Mouse (Mus musculus): ENCODE data around the gene Aven. TPM values are rescaled to one million over a fixed set of nuclear protein-coding genes. Genes with fewer than 3 reads are reported as not detected.
A peak's percentile ranks its signal among the peaks of the same experiment; 100 is the strongest.

Gene Aven
- polyA plus RNA-seq, 1 experiment, result not detected

DNA sequence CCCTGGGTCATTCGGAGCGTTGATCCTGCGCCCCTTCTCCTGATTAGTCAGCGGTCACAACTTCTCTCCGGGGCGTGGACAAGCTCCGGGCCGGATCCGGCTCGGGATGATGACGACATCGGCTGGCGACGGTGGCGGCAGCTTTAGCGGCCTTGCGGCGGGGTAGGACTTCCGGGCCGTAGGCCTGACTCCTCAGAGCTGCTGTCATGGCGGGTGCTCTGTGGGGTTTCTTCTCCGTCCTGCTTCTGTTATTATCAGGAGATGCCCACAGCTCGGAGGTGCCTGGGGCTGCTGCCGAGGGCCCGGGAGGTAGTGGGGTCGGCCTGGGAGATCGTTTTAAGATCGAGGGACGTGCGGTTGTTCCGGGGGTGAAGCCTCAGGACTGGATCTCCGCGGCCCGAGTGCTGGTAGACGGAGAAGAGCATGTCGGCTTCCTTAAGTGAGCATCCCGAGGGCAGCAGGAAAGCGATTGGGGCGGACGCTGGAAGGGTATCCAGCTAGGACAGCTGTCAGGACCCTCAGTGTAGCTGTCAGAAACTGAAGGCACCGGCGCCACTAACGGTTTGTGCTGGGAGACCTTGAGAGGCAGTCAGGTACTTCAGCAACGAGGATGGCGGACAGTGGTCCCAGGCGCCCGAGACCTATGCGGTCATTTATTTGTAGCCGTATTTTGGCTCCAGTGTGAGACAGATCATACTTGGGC is 37.8 kb upstream of the Aven start, which contains the start of gene Emc7:
Gene Emc7 (plus strand): TSS at position 136 of the 703 bp plus-strand sequence.
- no peak for TF ChIP-seq CTCF (IDR thresholded peaks at IDR 0.05; ENCODE audit: insufficient read depth, low read depth, low read length)
- TF ChIP-seq POLR2A (IDR thresholded peaks at IDR 0.05; ENCODE audit: insufficient read depth, low read depth, low read length), result peak; percentile 87
- no peaks in the 10 kb centered on the region for H3K4me1 ChIP-seq (ENCODE audit: control insufficient read depth, insufficient read depth, low read length)
- WGBS, result under 1% methylated on average over 49 of the region's 49 CpGs
- peak within 1 kb of the TSS; percentile 53 for H3K27ac ChIP-seq (ENCODE audit: insufficient read depth, low read depth, low read length)
- peak within 1 kb of the TSS; percentile 88 for H3K4me3 ChIP-seq (ENCODE audit: insufficient read depth, low read depth, low read length)

GRCm38 (mm10) chr2:112460557-112460956 is 32.2 kb upstream of the Aven start:
- Histone ChIP-seq H3K27ac (ENCODE audit: insufficient read depth, low read depth, low read length) (no peak overlapping the region), H3K4me1 (ENCODE audit: control insufficient read depth, insufficient read depth, low read length) (no peaks in the 10 kb centered on the region), H3K4me3 (ENCODE audit: insufficient read depth, low read depth, low read length) (no peak overlapping the region)
- WGBS, result 92% methylated on average over 3 of the region's 3 CpGs
- TF ChIP-seq POLR2A (IDR thresholded peaks at IDR 0.05; ENCODE audit: insufficient read depth, low read depth, low read length), result no peak
- TF ChIP-seq CTCF (IDR thresholded peaks at IDR 0.05; ENCODE audit: insufficient read depth, low read depth, low read length), result no peak

DNA sequence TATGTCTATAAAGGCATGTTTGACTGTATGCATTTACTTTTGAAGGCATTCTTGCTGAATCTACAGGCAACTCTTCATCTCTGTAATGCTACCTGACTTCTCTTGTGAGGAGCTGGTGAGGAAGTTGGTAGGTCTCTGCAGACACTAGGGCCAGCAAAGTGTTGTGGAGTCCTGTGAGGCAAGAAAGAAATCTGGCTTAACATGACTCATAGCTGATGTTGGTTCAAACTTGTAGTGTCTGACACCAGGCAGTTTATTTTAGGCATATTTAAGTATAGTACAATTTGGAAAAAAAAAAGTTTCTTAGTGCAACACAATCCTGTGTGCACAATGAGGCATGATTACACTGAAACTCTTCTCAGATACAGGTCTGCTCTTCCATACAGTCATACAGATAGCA is 23.2 kb upstream of the Aven start:
- Histone ChIP-seq H3K27ac (ENCODE audit: insufficient read depth, low read depth, low read length) (no peak overlapping the region), H3K4me3 (ENCODE audit: insufficient read depth, low read depth, low read length) (no peak overlapping the region), H3K4me1 (ENCODE audit: control insufficient read depth, insufficient read depth, low read length) (no peaks in the 10 kb centered on the region)
- TF ChIP-seq POLR2A (IDR thresholded peaks at IDR 0.05; ENCODE audit: insufficient read depth, low read depth, low read length), result no peak
- TF ChIP-seq CTCF (IDR thresholded peaks at IDR 0.05; ENCODE audit: insufficient read depth, low read depth, low read length), result no peak

GRCm38 (mm10) chr2:112470961-112471381 is 21.8 kb upstream of the Aven start:
- 48% methylated on average over 5 of the region's 5 CpGs for WGBS
- no peaks in the 10 kb centered on the region for H3K4me1 ChIP-seq (ENCODE audit: control insufficient read depth, insufficient read depth, low read length)
- H3K27ac ChIP-seq (ENCODE audit: insufficient read depth, low read depth, low read length), result no peak overlapping the region
- TF ChIP-seq POLR2A (IDR thresholded peaks at IDR 0.05; ENCODE audit: insufficient read depth, low read depth, low read length) (no peak), CTCF (IDR thresholded peaks at IDR 0.05; ENCODE audit: insufficient read depth, low read depth, low read length) (no peak)
- no peak overlapping the region for H3K4me3 ChIP-seq (ENCODE audit: insufficient read depth, low read depth, low read length)

DNA sequence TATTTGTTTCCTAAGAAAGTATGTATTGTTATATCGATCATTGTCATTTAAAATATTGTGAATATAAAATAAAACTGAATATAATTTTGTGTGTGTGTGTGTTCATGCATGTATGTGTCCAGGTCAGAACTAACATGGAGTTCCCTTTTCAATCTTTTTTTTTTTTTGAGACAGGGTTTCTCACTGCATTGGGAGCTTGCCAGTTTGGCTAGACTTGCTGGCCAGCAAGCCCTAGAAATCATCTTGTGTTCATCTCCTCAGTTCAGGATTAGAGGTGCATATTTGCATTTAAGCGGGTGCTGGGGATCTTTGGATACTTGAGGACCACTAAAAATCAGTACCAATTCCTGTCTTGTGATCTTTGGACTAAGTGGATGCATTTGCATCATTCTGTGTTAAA is 20.7 kb upstream of the Aven start:
- TF ChIP-seq CTCF (IDR thresholded peaks at IDR 0.05; ENCODE audit: insufficient read depth, low read depth, low read length) (no peak), POLR2A (IDR thresholded peaks at IDR 0.05; ENCODE audit: insufficient read depth, low read depth, low read length) (no peak)
- 87% methylated on average over 2 of the region's 2 CpGs for WGBS
- H3K4me1 ChIP-seq (ENCODE audit: control insufficient read depth, insufficient read depth, low read length), result no peaks in the 10 kb centered on the region
- H3K27ac ChIP-seq (ENCODE audit: insufficient read depth, low read depth, low read length), result no peak overlapping the region
- H3K4me3 ChIP-seq (ENCODE audit: insufficient read depth, low read depth, low read length), result no peak overlapping the region

GRCm38 (mm10) chr2:112474997-112475724 is 17.6 kb upstream of the Aven start:
- H3K4me3 ChIP-seq (ENCODE audit: insufficient read depth, low read depth, low read length), result no peak overlapping the region
- TF ChIP-seq POLR2A (IDR thresholded peaks at IDR 0.05; ENCODE audit: insufficient read depth, low read depth, low read length) (no peak), CTCF (IDR thresholded peaks at IDR 0.05; ENCODE audit: insufficient read depth, low read depth, low read length) (no peak)
- no peaks in the 10 kb centered on the region for H3K4me1 ChIP-seq (ENCODE audit: control insufficient read depth, insufficient read depth, low read length)
- no peak overlapping the region for H3K27ac ChIP-seq (ENCODE audit: insufficient read depth, low read depth, low read length)
- 67% methylated on average over 5 of the region's 5 CpGs for WGBS

DNA sequence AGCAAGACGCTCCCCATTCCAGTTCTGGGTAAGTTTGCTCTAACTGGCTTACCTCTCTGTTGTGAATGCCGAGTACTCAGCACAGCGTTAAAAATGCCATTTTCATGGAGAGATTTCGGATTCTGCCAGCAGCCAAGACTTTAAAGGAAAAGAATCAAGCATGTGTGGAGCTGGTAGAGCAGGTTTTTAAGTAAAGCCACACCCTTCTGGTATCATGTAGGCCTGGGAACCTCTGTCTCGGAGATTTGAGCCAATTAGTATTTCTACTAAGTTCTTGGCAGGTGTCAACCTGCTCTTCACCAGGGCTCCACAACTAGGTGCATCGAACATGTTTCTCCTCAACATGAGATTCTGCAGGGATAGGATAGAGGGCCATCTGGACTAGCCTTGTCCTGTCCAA is 16.2 kb upstream of the Aven start:
- WGBS, result 88% methylated on average over 6 of the region's 6 CpGs
- Histone ChIP-seq H3K27ac (ENCODE audit: insufficient read depth, low read depth, low read length) (no peak overlapping the region), H3K4me1 (ENCODE audit: control insufficient read depth, insufficient read depth, low read length) (no peaks in the 10 kb centered on the region), H3K4me3 (ENCODE audit: insufficient read depth, low read depth, low read length) (no peak overlapping the region)
- TF ChIP-seq CTCF (IDR thresholded peaks at IDR 0.05; ENCODE audit: insufficient read depth, low read depth, low read length), result no peak
- TF ChIP-seq POLR2A (IDR thresholded peaks at IDR 0.05; ENCODE audit: insufficient read depth, low read depth, low read length), result no peak

DNA sequence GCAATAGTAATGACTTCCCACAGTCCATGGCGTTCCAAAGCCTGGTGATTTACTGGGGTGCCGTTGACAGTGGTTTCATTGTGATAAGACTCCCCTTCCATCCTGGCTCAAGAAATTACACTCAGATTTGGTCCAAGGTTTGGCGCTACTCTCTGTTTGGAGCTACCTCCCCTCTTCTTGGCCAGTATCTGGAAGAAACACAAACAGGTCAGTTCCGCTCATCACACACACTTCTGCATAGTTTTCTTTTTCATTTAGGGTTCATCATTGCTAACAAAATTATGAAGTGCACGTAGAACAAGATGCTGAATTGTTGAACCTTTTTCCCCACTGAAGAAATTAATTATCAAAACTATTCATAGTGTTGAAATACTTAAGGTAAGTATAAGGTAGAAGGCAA is 12.1 kb upstream of the Aven start, which contains the start of gene Chrm5:
Gene Chrm5 (minus strand): TSS at position 101 of the 400 bp plus-strand sequence.
- 87% methylated on average over 5 of the region's 5 CpGs for WGBS
- no peaks in the 10 kb centered on the region for H3K4me1 ChIP-seq (ENCODE audit: control insufficient read depth, insufficient read depth, low read length)
- H3K4me3 ChIP-seq (ENCODE audit: insufficient read depth, low read depth, low read length), result no peak within 1 kb of the TSS
- H3K27ac ChIP-seq (ENCODE audit: insufficient read depth, low read depth, low read length), result no peak within 1 kb of the TSS
- no peak for TF ChIP-seq CTCF (IDR thresholded peaks at IDR 0.05; ENCODE audit: insufficient read depth, low read depth, low read length)
- no peak for TF ChIP-seq POLR2A (IDR thresholded peaks at IDR 0.05; ENCODE audit: insufficient read depth, low read depth, low read length)

DNA sequence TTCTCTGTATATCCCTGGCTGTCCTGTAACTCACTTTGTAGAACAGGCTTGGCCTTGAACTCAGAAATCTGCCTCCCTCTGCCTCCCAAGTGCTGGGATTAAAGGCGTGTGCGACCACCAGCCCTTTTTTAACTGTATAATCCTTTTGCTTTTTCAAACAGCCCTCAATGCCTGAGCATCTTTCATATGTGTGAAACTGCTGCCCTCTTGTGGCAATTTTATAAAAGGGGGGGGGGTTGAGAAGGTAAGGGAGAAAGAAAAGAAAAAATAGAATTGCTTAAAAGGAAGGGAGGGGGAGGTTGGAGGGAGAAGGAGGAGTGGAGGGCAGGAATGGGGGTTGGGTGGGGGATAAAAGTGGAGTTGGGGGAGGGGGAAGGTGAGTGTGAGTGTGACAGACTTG is 11.2 kb upstream of the Aven start:
- H3K27ac ChIP-seq (ENCODE audit: insufficient read depth, low read depth, low read length), result no peak overlapping the region
- TF ChIP-seq CTCF (IDR thresholded peaks at IDR 0.05; ENCODE audit: insufficient read depth, low read depth, low read length), result no peak
- no peak for TF ChIP-seq POLR2A (IDR thresholded peaks at IDR 0.05; ENCODE audit: insufficient read depth, low read depth, low read length)
- WGBS, result 2% methylated on average over 2 of the region's 2 CpGs
- H3K4me1 ChIP-seq (ENCODE audit: control insufficient read depth, insufficient read depth, low read length), result no peaks in the 10 kb centered on the region
- no peak overlapping the region for H3K4me3 ChIP-seq (ENCODE audit: insufficient read depth, low read depth, low read length)

All from olfactory bulb, adult 2 months (tissue).